Mouse (Mus musculus) embryonic facial prominence, embryonic 10.5 days (tissue): ENCODE measurements around the gene Add3. TPM values are rescaled to one million over a fixed set of nuclear protein-coding genes. Genes with fewer than 3 reads are reported as not detected.

Experiments used
- DNase-seq: peaks from one replicate; pipeline ENCODE4 v3.0.0-alpha.2; 2017; ENCODE audit warnings: low spot score
- H3K27ac ChIP-seq: fragments of 300-500 bp; sonication (generic); replicated peaks from 2 replicates; pipeline ENCODE4 v1.5.1; 2016; ENCODE audit warnings: mild to moderate bottlenecking
- H3K27me3 ChIP-seq: fragments of 300-500 bp; sonication (generic); replicated peaks from 2 replicates; pipeline ENCODE4 v1.6.1; 2016; ENCODE audit warnings: low read depth, mild to moderate bottlenecking; ENCODE audit not compliant: poor library complexity, severe bottlenecking
- H3K36me3 ChIP-seq: fragments of 300-500 bp; sonication (generic); replicated peaks from 2 replicates; pipeline ENCODE4 v1.6.1; 2016; ENCODE audit warnings: mild to moderate bottlenecking, moderate library complexity
- H3K4me1 ChIP-seq: fragments of 300-500 bp; sonication (generic); 2 replicates; pipeline ENCODE4 v1.6.1; 2016
- H3K4me3 ChIP-seq: fragments of 300-500 bp; sonication (generic); 2 replicates; pipeline ENCODE4 v1.5.1; 2016; ENCODE audit warnings: mild to moderate bottlenecking, moderate library complexity
- H3K9me3 ChIP-seq: fragments of 300-500 bp; sonication (generic); 2 replicates; pipeline ENCODE4 v1.6.1; 2016; ENCODE audit warnings: mild to moderate bottlenecking
- WGBS: fragments of 180-500 bp; shearing (Covaris S2); methylation state at CpG from one replicate; pipeline ENCODE4 v1.1.7; 2016; 5-methylcytosine and 5-hydroxymethylcytosine counted together
- polyA plus RNA-seq: library from polyadenylated mRNA; unstranded; fragments of >200 nt; fragmentation: Nextera tagmentation; extraction: Ambion mirVana; gene quantifications from 2 replicates; pipeline ENCODE4 v1.2.1, GENCODE M21; 2016

Gene Add3
- polyA plus RNA-seq, 1 experiment from 2014 or later = 67.2 TPM

GRCm38 (mm10) chr19:53181003-53181861 lies 41.0 kb downstream of the Add3 start:
- Histone ChIP-seq H3K27me3 (no peaks in the 10 kb centered on the region), H3K4me1 (peaks cover 31% of the 10 kb centered on the region), H3K4me3 (no peak overlapping the region), H3K9me3 (no peaks in the 10 kb centered on the region), H3K36me3 (no peaks in the 10 kb centered on the region; the same call in 1 of the 2 replicates), H3K27ac (no peak overlapping the region)
- WGBS = 88% methylated on average over 19 of the region's 19 CpGs
- no peak for DNase-seq

- H3K9me3 ChIP-seq = no peaks in the 10 kb centered on the region
- peaks cover 35% of the 10 kb centered on the region for H3K4me1 ChIP-seq
- H3K4me3 ChIP-seq = no peak overlapping the region
- WGBS = 70% methylated on average over 9 of the region's 9 CpGs
- H3K27ac ChIP-seq = 0 out of 2 replicates have a peak overlapping the region, but pooled peaks have one; percentile 8
- H3K36me3 ChIP-seq = no peaks in the 10 kb centered on the region; the same call in 1 of the 2 replicates
- no peaks in the 10 kb centered on the region for H3K27me3 ChIP-seq
- DNase-seq = no peak
Observed at GRCm38 (mm10) chr19:53183620-53184019, 43.4 kb downstream of the Add3 start.

GRCm38 (mm10) chr19:53184216-53184615 lies 44.0 kb downstream of the Add3 start:
- peak overlapping the region; percentile 51; the same call in 1 of the 2 replicates for H3K27ac ChIP-seq
- DNase-seq = no peak
- WGBS = 59% methylated on average over 10 of the region's 10 CpGs

GRCm38 (mm10) chr19:53184911-53185310 lies 44.7 kb downstream of the Add3 start:
- Histone ChIP-seq H3K9me3 (no peaks in the 10 kb centered on the region), H3K27ac (no peak overlapping the region), H3K36me3 (no peaks in the 10 kb centered on the region; the same call in 1 of the 2 replicates), H3K27me3 (no peaks in the 10 kb centered on the region), H3K4me1 (peaks cover 35% of the 10 kb centered on the region), H3K4me3 (no peak overlapping the region)
- 91% methylated on average over 5 of the region's 5 CpGs for WGBS
- no peak for DNase-seq

More at GRCm38 (mm10) chr19:53184216-53184615, 44.0 kb downstream of the Add3 start:
- H3K27me3 ChIP-seq = no peaks in the 10 kb centered on the region
- H3K9me3 ChIP-seq = no peaks in the 10 kb centered on the region
- no peak overlapping the region for H3K4me3 ChIP-seq
- H3K36me3 ChIP-seq = no peaks in the 10 kb centered on the region; the same call in 1 of the 2 replicates
- peaks cover 35% of the 10 kb centered on the region for H3K4me1 ChIP-seq

- Histone ChIP-seq H3K9me3 (no peaks in the 10 kb centered on the region), H3K27me3 (no peaks in the 10 kb centered on the region), H3K36me3 (no peaks in the 10 kb centered on the region; the same call in 1 of the 2 replicates), H3K4me3 (no peak overlapping the region), H3K27ac (no peak overlapping the region), H3K4me1 (peaks cover 35% of the 10 kb centered on the region)
- no peak for DNase-seq
- WGBS = 65% methylated on average over 8 of the region's 8 CpGs
Observed at GRCm38 (mm10) chr19:53185486-53186134, 45.4 kb downstream of the Add3 start.

- 83% methylated on average over 4 of the region's 4 CpGs for WGBS
- Histone ChIP-seq H3K36me3 (no peaks in the 10 kb centered on the region; the same call in 1 of the 2 replicates), H3K4me1 (peaks cover 33% of the 10 kb centered on the region), H3K27ac (no peak overlapping the region), H3K4me3 (no peak overlapping the region), H3K27me3 (no peaks in the 10 kb centered on the region), H3K9me3 (no peaks in the 10 kb centered on the region)
- no peak for DNase-seq
Observed at GRCm38 (mm10) chr19:53186456-53186855, 46.2 kb downstream of the Add3 start.

GRCm38 (mm10) chr19:53187533-53187932 lies 47.3 kb downstream of the Add3 start:
- DNase-seq = no peak
- no peaks in the 10 kb centered on the region for H3K27me3 ChIP-seq
- H3K4me1 ChIP-seq = peaks cover 39% of the 10 kb centered on the region
- H3K36me3 ChIP-seq = no peaks in the 10 kb centered on the region
- H3K27ac ChIP-seq = no peak overlapping the region
- WGBS = 91% methylated on average over 7 of the region's 7 CpGs
- no peak overlapping the region for H3K4me3 ChIP-seq
- H3K9me3 ChIP-seq = no peaks in the 10 kb centered on the region

GRCm38 (mm10) chr19:53188186-53188585 lies 47.9 kb downstream of the Add3 start:
- no peaks in the 10 kb centered on the region for H3K9me3 ChIP-seq
- DNase-seq = no peak
- H3K27me3 ChIP-seq = no peaks in the 10 kb centered on the region
- H3K4me1 ChIP-seq = peaks cover 35% of the 10 kb centered on the region
- no peak overlapping the region for H3K27ac ChIP-seq
- H3K4me3 ChIP-seq = no peak overlapping the region
- no peaks in the 10 kb centered on the region for H3K36me3 ChIP-seq
- WGBS = 88% methylated on average over 6 of the region's 6 CpGs

GRCm38 (mm10) chr19:53188724-53189220 lies 48.5 kb downstream of the Add3 start:
- Histone ChIP-seq H3K9me3 (no peaks in the 10 kb centered on the region), H3K4me3 (no peak overlapping the region), H3K27ac (no peak overlapping the region), H3K36me3 (no peaks in the 10 kb centered on the region), H3K27me3 (no peaks in the 10 kb centered on the region), H3K4me1 (peaks cover 32% of the 10 kb centered on the region)
- WGBS = 88% methylated on average over 5 of the region's 5 CpGs
- no peak for DNase-seq

GRCm38 (mm10) chr19:53189736-53190135 lies 49.5 kb downstream of the Add3 start:
- Histone ChIP-seq H3K4me3 (no peak overlapping the region), H3K27me3 (no peaks in the 10 kb centered on the region), H3K27ac (no peak overlapping the region), H3K9me3 (no peaks in the 10 kb centered on the region), H3K4me1 (peaks cover 32% of the 10 kb centered on the region), H3K36me3 (no peaks in the 10 kb centered on the region)
- no peak for DNase-seq
- WGBS = 91% methylated on average over 3 of the region's 3 CpGs

- Histone ChIP-seq H3K4me1 (peaks cover 30% of the 10 kb centered on the region), H3K9me3 (no peaks in the 10 kb centered on the region), H3K27ac (no peak overlapping the region), H3K27me3 (no peaks in the 10 kb centered on the region), H3K4me3 (no peak overlapping the region), H3K36me3 (no peaks in the 10 kb centered on the region)
- 86% methylated on average over 3 of the region's 3 CpGs for WGBS
- DNase-seq = no peak
Observed at GRCm38 (mm10) chr19:53190232-53190631, 50.0 kb downstream of the Add3 start.

GRCm38 (mm10) chr19:53191867-53192487 lies 51.7 kb downstream of the Add3 start:
- Histone ChIP-seq H3K36me3 (no peaks in the 10 kb centered on the region), H3K27me3 (no peaks in the 10 kb centered on the region), H3K4me3 (no peak overlapping the region), H3K9me3 (no peaks in the 10 kb centered on the region), H3K4me1 (peaks cover 26% of the 10 kb centered on the region), H3K27ac (no peak overlapping the region)
- DNase-seq = no peak
- WGBS = 44% methylated on average over 6 of the region's 6 CpGs
